Mouse (Mus musculus) liver, adult 10 weeks (tissue): ENCODE measurements around the gene Capn10. TPM values are rescaled to one million over a fixed set of nuclear protein-coding genes. Genes with fewer than 3 reads are reported as not detected.

Source experiments
- polyA plus RNA-seq: library from polyadenylated mRNA; stranded (reverse); fragments of 350-450 nt; fragmentation: Illumina TruSeq; extraction: RNeasy Lipid Tissue Mini Kit (QIAGEN cat#74804); gene quantifications from one replicate; pipeline ENCODE4 v1.2.3, GENCODE M21; 2014; ENCODE audit warnings: low read depth, low replicate concordance

Capn10 gene
- polyA plus RNA-seq = 4.3 TPM

GRCm38 (mm10) chr1:92934182-92934827 lies at the start of gene Capn10:
TSS of gene Capn10 (plus strand) at chr1:92934376.

GRCm38 (mm10) chr1:92902786-92903185 lies 31.4 kb upstream of the Capn10 start, which contains the start of gene Ankmy1:
TSS of gene Ankmy1 (minus strand) at chr1:92902906.

GRCm38 (mm10) chr1:92906779-92907631 lies 27.2 kb upstream of the Capn10 start, which contains the start of gene Dusp28:
TSS of gene Dusp28 (plus strand) at chr1:92906981.

GRCm38 (mm10) chr1:92910239-92910885 lies 23.8 kb upstream of the Capn10 start, which contains the start of gene Rnpepl1:
TSS of gene Rnpepl1 (plus strand) at chr1:92910783.

GRCm38 (mm10) chr1:92950607-92951006 lies 16.4 kb downstream of the Capn10 start, which contains the start of gene Gpr35:
TSS of gene Gpr35 (plus strand) at chr1:92950865.

Other genes with a start within 250 kb of the Capn10 start
- gene Gpc1, start 102.7 kb upstream of the Capn10 start, polyA plus RNA-seq = not detected
- gene Ankmy1, start 31.5 kb upstream of the Capn10 start, polyA plus RNA-seq = not detected
- 3.8 TPM for gene Dusp28, start 27.4 kb upstream of the Capn10 start, polyA plus RNA-seq
- gene Rnpepl1, start 23.6 kb upstream of the Capn10 start, polyA plus RNA-seq = 7.7 TPM
- gene Gpr35, start 16.5 kb downstream of the Capn10 start, polyA plus RNA-seq = 0.16 TPM
- gene Aqp12, start 72.0 kb downstream of the Capn10 start, polyA plus RNA-seq = not detected
- gene Kif1a, start 167.6 kb downstream of the Capn10 start, polyA plus RNA-seq = 0.05 TPM
- 60.3 TPM for gene Agxt, start 200.9 kb downstream of the Capn10 start, polyA plus RNA-seq
- not detected for gene 2310007B03Rik, start 226.6 kb downstream of the Capn10 start, polyA plus RNA-seq
- not detected for gene Crocc2, start 234.3 kb downstream of the Capn10 start, polyA plus RNA-seq